Mouse (Mus musculus) thymus, adult 2 months (tissue): ENCODE measurements at regions not wholly inside any gene's neighbourhood (a gene's known extent, or its start where the extent isn't known, plus 50 kb on each side); places are given as distances from the start of the nearest gene placed in this dataset.

Experiments
- CTCF ChIP-seq: fragments of 200-500 bp; IDR thresholded peaks from 2 replicates; pipeline ENCODE4 v1.5.1; 2012; ENCODE audit warnings: mild to moderate bottlenecking, control low read depth, low read length, moderate library complexity, borderline replicate concordance; ENCODE audit not compliant: control insufficient read depth, poor library complexity, insufficient read depth; ENCODE audit errors: extremely low read depth
- POLR2A ChIP-seq: fragments of 200-500 bp; IDR thresholded peaks from 2 replicates; pipeline ENCODE4 v1.6.1; 2012; ENCODE audit warnings: mild to moderate bottlenecking, low read length, control low read depth, moderate library complexity; ENCODE audit not compliant: control insufficient read depth, poor library complexity, insufficient read depth; ENCODE audit errors: extremely low read depth

DNA sequence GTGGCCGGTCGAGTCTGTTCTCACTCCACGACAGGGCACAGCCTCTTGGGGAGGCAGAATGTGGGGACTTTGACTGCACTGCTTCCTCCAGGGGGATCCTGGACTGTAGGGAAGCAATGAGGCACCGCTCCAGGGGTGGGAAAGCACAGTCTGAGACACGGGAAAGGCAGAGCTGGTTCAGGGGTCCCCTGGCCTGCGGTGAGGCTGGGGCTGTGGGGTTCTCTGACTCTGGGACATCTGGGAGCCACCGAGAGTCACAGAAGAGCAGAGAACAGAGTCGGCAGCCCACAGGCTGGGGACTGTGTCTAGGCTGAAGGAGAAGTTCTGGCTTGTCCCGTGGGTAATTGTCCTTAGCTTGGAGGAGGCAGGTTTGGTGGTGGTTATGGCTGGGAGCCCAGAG lies 131.9 kb upstream of the Car8 start:
- no peak for TF ChIP-seq CTCF
- TF ChIP-seq POLR2A: no peak
